Mouse (Mus musculus): ENCODE data around the gene Col4a4. TPM values are rescaled to one million over a fixed set of nuclear protein-coding genes. Genes with fewer than 3 reads are reported as not detected.
A peak's percentile ranks its signal among the peaks of the same experiment; 100 is the strongest.

The Col4a4 gene
- total RNA-seq (2021) = 1 to 10 TPM; 1.0 to 1.3 TPM
- long read RNA-seq, experiment 1, partial matches to known transcripts = 1 of 1 reads
- long read RNA-seq, experiment 1, other reads (novel, unspliced or antisense) = 0 of 1 reads
- long read RNA-seq, experiment 2 = 0 reads

DNA sequence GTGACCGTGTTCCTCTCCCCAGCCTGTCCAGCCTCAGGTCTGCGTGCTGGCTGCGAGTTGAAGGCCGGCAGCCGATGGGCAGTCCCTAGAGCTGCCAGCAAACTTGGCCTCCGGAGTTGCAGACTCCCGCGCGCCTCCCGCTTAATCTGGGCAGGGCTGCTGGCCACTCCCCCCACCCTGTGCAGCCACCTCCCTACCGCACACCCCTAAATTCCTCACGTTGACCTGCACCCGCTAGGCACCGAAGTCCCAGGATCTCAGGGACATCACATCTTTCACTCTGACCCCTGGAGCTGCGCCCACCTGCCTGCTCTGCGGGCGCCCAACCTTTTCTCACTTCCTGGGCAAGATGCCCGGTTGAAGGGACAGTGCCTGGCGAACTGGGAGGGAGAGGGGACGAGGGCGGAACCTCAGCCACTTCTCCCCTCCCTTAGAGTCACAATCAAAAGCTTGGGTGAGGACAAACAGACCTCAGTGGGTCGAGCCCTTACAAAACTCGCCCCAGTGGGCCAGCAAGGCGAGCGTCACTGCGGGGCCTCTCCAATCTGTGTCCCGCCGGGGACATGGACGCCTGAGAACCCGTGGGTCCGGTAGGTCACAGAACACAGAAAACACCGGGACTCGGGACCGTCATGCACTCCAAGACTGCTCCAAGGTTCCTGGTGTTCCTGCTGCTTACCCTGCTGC, at the start of gene Col4a4, which contains the start of gene Col4a3:
Col4a4 (minus strand) TSS at position 137 of the 687 bp plus-strand sequence.
Col4a3 (plus strand) TSS at position 209 of the 687 bp plus-strand sequence.
- DNase-seq (ENCODE audit: low spot score) = peak; percentile 36

DNA sequence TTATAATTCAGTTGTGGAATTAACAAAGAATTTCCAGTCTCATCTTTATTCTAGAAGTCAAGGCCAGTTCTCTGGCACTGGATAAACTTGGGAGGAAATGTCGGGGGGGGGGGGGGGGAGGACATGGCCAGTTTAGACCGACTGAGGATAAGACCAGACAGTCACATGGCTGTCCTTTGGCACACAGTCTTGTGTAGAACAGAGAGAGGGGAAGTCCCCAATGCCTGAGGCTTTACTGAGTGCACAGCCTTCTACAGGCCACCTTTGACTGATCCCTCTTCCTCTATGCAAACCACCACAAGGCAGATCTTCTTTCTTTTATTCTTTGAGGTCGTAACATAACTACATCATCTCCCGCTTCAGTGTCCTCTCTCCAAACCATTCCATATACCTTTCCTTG, 49.7 kb upstream of the Col4a4 start:
- peak; percentile 9 for DNase-seq (ENCODE audit: low spot score)

DNA sequence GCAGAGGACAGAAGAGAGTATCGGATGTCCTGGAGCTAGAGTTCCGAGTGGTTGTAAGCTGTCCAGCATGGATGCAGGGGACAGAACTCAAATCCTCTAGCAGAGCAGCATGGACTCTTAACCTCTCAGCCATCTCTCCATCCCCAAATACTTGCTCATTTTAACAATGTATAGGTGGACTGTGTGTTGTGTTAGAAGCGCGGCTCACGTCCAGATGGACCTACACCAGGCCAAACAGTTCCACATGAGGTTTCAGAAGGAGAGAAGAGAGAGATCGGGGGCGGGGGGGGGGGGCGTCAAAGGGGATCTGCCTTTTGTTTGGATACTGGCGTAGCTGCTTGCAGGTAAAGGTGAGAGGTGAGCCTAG, 48.6 kb upstream of the Col4a4 start:
- no peak for DNase-seq (ENCODE audit: low spot score)

DNA sequence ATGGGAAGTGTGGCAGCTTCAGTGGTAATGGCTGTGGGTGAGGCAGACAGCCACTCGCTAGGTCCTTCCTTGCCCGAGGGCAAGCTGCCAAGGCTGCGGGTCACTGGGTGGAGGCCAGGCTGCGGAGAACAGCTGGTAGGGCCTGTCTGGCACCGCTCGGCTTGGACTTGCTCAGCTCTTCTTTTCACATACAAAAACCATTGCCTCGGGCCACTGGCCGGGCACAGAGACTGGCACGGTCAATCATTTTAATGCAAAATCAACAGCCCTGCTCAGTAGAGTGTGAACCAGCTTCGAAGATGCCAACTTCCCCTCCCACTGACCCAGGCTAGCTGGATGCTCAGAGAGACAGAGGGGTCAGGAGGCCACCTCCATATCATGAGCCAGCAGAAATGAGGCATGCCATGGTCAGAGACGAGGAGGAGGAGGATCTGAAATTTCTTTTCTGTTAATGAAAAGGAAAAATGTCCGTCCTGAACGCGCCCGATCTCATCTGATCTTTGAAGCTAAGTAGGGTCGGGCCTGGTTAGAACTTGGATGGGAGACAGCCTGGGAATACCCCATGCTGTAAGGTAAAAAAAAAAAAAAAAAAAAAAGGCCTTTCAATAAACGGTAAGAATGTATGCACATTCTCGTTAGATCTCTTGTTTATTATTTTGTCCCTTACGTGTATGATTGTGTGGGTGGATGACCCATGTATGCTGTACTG, 48.0 kb upstream of the Col4a4 start:
- peak; percentile 52 for DNase-seq (ENCODE audit: low spot score)

DNA sequence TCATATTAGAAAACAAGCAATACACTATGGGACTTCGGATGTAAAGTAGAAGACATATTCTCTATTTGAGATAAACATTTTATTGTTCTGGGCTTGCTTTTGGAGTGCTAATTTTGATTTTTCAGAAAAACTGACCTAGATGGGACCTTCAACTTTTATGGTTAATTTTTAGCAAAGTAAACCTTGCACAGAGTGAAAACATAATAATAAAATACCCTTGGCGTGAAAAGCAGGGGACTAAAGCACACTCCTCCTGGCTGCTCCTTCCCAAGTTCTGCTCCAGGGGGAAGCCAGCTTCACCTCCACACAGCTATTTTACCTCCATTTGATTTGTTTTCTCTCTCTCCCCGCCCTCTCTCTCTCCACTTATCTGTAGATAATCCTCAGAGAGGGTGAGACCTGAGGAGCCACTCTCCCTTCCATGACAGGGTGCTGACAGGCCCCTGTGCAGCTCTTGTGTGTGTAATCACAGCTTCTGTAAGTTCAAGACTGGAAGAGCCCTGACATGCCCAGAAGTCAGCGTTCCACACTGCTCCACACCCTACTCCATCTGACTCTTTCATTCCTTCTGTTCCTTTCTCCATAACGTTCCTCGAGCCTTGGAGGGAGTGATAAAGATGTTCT, 44.6 kb upstream of the Col4a4 start:
- DNase-seq (ENCODE audit: low spot score) = no peak

DNA sequence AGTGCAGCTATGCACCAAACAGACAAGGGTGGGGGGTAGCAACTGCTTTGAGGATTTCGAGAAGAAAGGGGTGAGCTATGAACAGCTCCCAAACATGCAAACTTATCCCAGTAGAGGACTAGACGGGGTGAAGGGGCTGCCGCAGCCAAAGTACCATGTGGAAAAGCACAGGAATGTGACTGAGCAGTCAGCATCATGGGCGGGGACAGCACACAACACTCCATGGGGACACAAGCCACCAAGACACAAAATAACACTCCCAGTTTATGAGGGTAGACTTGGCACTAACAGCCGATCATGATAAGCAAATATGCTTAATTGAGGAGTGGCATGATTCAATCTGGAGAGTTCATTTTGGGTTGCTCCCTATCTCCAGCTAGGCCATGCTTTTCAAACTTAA, 42.8 kb upstream of the Col4a4 start:
- DNase-seq (ENCODE audit: low spot score) = no peak

DNA sequence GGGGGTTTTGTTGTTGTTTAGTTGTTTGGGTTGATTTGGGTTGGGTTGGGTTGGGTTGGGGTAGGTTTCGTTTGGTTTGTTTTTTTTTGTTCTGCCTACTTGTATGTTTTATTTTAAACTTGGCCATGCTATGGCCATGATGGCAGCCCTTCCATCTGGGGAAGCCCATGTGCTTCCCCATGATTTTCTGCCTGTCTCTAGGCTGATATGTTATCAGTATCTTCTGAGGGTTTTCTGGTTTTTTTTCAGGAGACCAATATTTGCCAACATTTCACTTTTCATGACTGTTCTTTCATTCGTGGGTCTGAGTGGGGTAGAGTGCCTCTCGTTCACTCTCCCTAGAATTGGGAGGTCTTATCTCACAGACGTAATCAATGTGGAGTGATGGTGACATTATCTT, 41.0 kb upstream of the Col4a4 start:
- DNase-seq (ENCODE audit: low spot score) = no peak

DNA sequence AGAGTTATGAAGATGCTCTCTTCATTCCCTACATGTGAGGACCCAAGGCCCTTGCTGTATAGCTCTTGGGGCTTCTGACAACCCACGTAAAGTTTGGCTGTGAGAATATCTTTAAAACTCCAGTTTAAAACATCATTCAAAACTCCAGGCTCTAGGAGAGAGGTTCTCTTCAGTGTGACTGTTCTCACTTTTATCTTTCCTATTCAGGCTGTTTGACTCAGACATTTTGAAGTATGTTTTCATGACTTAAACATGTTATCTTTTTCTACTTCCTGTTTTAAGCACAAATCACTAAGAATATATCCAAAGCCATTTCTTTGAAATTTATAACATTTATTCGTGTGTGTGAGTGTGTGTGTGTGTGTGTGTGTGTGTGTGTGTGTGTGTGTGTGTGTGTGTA, 38.8 kb upstream of the Col4a4 start:
- DNase-seq (ENCODE audit: low spot score) = no peak

DNA sequence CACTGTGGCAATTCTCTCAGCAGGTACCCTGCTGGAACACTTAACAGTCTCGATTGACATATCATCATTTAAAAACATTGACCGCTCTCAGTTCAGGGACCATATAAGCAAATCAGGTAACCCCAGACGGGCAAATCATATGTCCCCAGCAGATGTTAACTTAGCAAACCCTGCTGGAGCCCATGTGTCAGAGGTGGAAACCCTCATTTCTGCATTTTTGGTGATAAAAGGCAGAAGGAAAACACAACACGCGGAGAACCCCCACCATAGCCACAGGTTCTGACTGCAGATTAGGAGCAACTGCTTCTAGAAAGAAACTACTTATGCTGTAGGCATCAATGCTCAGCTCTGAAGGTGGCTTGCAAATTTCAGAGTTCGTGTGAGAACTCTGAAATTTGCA, 38.3 kb upstream of the Col4a4 start:
- no peak for DNase-seq (ENCODE audit: low spot score)

DNA sequence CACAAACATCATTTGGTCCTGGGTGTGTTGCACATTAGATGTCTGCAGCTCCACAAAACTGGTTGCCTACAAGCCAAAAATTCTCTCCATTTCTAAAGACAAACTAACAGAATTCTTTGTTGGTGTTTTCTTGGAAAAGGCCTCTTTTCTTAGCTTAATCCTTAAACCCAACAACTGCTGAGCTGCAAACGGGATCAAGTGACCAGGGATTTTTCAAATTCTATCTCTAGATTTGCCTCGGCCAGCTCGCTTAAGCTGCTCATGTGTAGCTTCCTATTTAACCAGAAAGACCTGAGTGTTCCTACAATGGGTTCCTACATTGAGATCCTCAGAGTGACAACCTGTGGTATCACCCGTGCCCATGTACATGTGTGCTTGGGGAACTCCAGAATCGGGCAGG, 33.3 kb upstream of the Col4a4 start:
- no peak for DNase-seq (ENCODE audit: low spot score)

DNA sequence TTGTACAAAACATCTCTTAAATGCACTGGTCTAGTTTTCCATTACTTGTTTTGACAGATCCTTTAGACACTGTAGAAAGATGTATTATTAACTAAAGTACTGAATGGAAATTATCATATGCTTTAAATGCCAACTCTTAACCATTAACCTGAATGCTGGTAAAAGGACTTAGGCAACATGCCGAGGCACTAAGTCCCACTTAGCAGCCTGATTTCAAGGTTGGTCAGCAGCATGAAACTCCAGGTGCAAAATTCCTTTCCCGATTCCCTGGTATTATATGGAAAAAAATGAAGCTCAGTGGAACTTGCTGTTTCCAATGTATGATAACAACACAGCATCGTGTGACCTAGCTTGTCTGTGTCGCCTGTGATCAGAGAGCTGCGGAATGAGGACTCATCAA, 31.9 kb upstream of the Col4a4 start:
- DNase-seq (ENCODE audit: low spot score) = no peak

DNA sequence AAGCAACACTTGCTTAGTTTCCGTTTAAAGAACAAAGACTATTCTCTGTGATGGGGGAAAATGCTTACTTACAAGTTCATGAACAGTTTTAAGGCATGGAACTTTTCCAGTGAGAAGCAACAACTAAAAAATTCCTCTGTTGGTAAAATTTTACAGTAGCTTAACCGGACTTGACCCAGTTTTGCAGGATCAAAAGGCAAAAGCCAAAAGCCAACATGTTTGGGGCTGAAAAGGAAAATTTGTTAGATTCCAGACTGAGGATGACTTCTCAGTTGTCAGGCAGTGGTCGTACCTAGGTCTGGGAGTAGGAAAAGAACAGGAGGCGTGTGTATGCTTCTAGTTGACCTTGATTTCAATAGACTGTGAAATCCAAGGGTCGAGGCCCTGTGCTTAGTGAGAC, 31.4 kb upstream of the Col4a4 start:
- no peak for DNase-seq (ENCODE audit: low spot score)

DNA sequence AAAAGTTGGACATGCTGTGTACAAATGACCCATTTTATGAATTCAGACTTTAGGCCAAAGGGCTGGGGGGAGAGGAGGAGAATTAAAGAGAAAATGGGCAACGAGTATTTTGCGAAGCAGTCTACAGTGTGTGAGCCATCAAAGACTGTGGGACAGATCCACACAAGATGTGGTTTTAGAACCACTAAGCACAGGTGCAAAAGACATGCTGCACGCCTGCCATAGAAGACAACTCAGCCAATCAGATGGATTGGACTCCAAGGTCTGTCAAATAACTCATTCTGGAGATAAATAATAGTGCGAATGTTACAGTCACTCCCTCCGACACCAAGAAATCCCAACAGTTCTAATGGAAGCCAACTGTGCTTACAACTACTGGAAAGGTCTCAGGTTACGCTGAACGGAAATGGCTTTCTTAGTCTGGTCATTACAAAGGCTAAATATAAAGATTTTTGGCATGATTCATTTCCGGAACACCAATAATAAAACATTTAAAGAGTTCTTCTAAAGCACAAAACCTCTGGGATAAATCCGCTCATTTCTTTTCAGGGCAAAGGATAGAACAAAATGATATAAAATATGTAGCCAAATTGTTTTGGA, 25.5 kb upstream of the Col4a4 start:
- no peak for DNase-seq (ENCODE audit: low spot score)

DNA sequence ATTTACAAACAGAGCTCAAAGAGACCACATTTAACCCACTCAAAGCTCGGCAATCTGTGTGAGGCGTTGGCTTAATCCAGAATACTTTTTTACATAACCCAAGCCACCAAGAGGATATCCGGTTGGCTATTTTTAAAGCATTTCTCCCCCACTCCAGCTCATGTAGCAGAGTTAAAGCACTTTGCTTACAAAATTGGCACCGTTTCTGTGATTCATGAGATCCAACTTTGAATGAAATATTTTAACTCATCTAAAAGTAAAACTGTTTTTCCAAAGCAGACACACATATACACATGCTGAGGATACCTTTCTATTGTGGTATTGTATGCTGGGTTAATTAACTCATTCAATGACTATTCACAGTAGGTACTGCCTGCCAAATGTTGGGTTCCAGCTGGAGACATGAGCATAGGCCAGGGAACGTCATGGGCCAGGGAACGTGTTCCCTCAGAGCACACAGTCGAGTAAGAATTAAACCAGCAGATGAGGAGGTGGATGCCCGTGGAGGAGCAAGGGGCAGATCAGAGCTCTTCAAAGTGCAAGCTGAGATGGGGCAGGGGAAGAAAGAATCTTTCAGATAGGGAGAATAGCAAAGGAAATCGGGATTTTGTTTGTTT, 22.1 kb upstream of the Col4a4 start:
- DNase-seq (ENCODE audit: low spot score) = peak; percentile 29

DNA sequence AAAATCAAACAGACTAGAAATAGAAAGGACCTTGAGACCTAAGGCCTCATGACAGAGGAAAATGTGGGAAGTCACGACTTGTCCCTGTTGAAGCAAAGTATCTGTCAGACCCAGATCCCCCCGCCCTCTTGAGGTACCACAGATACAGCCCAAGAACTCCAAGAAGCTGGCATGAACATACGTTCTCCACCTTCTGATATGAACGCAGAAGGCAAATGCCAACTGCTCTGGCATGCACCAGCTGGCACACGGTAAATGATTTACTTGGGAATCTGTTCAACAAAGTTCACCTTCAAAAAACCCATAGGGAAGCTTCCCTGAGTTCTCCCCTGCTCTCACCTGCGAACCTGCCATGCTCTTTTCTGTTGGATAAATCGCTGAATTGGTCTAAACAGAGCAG, 19.2 kb upstream of the Col4a4 start:
- no peak for DNase-seq (ENCODE audit: low spot score)

DNA sequence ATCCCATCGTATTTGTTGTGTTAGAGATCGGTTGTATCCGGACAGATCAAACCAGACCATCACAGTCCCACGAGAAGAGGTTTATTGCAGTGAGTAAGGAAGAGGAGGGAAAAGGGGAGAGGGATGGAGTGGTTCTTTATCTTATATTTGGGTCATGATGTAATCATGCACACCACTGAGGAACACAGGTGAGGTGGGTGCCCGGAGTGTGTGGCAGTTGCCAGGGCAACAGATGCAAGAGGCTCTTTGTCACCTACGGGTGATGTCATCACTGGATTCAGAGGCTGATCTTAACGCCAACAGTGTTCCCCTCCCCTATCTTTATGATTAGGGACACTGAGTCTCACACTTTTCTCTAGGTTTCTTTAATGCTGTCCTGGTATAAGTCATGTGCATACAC, 18.7 kb upstream of the Col4a4 start:
- DNase-seq (ENCODE audit: low spot score) = no peak

DNA sequence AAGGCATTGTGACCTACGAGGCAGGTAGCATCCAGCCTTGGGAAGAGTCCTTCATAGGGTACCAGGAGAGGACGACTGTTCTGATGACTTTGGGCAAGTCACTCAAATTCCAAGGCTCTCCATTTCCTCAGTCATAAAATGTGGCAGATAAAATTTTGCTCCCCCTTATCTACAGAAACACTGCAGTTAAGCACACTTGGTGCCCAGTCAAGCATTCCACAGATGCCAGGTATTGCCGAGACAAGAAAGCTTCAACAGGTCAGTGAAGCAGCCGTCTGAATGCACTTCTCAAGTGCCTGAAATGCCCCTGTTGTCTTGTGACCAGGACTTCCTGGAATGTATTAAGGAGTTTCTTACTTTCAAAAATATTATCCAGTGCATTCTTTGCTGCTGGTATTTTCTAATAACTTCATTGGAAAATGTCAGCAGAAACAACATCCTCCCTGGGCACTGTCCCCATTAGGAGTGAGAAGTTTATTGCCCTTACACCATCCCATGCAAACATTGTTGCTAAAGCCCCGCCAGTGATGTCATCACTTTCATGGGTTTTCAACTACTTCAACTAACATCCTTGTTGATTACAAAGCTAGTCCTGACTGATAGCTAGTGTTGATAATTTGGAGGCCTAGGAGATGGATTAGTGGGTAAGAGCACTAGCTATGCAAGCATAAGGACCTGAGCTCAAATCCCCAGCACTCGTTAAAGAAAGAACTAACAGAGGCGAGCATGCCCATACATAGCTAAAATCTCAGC, 16.7 kb upstream of the Col4a4 start:
- DNase-seq (ENCODE audit: low spot score) = no peak

DNA sequence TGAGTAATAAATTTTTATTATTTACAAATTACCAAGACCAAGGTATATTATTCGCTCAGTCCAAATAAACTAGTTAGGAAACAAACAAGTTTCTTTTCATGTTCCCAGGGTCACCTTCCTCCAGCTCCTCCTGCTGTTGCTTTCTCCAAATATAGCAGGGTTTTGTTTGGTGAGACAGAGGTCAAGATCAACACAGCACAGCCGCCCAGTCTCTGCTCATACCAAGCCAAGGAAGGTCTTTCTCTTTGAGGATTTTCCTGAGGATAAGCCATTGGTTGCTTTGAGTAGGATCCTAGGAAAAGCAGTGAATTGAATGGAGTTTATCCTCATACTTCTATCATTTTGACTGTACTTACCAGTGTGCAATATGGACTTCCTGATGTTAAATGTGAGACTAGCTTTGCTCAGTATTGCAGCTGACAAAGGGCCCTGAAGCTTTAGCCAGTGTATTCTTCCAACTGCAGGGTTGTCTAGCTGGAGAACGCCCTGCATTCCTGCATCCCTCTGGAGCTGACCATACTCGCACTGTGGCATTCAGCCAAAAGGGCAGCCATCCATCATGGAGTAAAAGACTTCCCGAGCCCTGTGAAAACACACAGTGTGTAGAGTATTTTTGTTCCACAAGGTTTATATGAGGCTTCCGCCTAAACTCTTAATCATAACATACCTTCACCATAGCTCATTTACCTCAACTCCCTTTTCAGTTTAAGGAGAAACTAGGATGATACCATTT, 10.4 kb upstream of the Col4a4 start:
- no peak for DNase-seq (ENCODE audit: low spot score)

DNA sequence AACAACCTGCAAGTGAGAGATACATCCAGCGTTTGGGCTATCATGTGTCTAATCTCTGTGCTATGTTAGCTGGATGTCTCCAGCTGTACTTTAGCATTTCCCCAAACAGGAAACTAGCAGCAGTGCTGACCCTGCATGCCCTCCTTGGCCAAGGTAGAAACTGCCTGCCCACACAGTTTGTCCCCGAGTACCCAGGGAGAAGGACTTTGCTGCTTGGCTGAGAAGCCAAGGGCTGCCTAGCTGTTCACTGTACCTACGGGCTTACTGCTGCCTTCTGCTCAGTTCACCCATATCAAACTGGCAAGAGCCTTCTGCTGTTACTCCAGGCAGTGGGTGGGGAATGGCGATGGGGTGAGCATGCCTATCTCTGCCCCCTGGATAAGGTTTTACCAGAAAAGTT, 3.6 kb upstream of the Col4a4 start:
- DNase-seq (ENCODE audit: low spot score) = no peak

DNA sequence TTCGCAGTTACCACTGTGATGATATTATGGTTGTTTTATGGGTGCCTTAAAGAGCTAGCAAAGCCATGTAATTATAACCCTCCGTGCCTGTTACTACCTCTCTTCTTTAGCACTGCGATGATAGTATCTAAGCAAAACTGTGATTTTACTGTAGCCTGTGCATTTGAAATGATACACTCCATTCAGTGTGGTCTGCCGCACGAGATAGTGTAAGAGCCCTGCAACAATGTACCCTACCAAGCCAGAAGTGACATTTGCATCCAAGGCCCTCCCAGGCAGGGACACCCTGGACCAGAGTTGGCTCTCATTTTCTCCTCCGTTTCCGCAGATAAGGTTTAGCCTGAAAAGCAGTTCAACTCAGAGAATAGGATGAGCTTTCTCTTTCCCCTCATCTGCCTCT, 668 bp downstream of the Col4a4 start:
- no peak for DNase-seq (ENCODE audit: low spot score)

Data from gastrocnemius, adult 18-20 months (tissue).